Comparison of ENCODE assay signal across 8 mouse cellular contexts in genomic region chr4:123748726-123749415, GRCm38 (mm10). TPM values are rescaled to one million over a fixed set of nuclear protein-coding genes. Genes with fewer than 3 reads are reported as not detected.
DNase-seq lines count a peak whose midpoint lies in the region; ATAC-seq lines count a peak whose summit lies in the region.

No protein-coding gene starts in this region.

- H3K9me3 ChIP-seq in kidney, embryonic 14.5 days (ENCODE audit: control insufficient read depth, low read length) = no peaks in the 10 kb centered on the region
- H3K9me3 ChIP-seq in hindbrain, embryonic 10.5 days = no peaks in the 10 kb centered on the region
- no peaks in the 10 kb centered on the region for H3K9me3 ChIP-seq in midbrain, embryonic 13.5 days

- H3K27me3 ChIP-seq in kidney, embryonic 14.5 days (ENCODE audit: control insufficient read depth, insufficient read depth, low read length) = no peaks in the 10 kb centered on the region; the same call in 1 of the 2 replicates
- no peaks in the 10 kb centered on the region for H3K27me3 ChIP-seq in hindbrain, embryonic 10.5 days (ENCODE audit: insufficient read depth, poor library complexity, severe bottlenecking)
- 0 out of 2 replicates have a peak, but pooled peaks cover 3% of the 10 kb centered on the region for H3K27me3 ChIP-seq in midbrain, embryonic 13.5 days

- no peak for DNase-seq in kidney, postnatal 4 days
- DNase-seq in MEL-GATA-1-ER (ENCODE audit: extremely low read depth, low read depth) = peak; percentile 22
- no peak for DNase-seq in hindbrain, embryonic 10.5 days (ENCODE audit: low spot score)
- no peak for DNase-seq in layer of hippocampus, postnatal 36 days
- no peak for DNase-seq in gastrocnemius, postnatal 14 days
- no peak for DNase-seq in adrenal gland, postnatal 4 days (ENCODE audit: low spot score in 2 of 2)

- no peak overlapping the region for H3K27ac ChIP-seq in kidney, embryonic 14.5 days (ENCODE audit: low read depth, low read length)
- peak overlapping the region; percentile 92 for H3K27ac ChIP-seq in hindbrain, embryonic 10.5 days
- peak overlapping the region; percentile 95 for H3K27ac ChIP-seq in midbrain, embryonic 13.5 days

- ATAC-seq in kidney, embryonic 14.5 days (ENCODE audit: low FRiP score, low TSS enrichment) = no peak
- ATAC-seq in midbrain, embryonic 13.5 days = no peak

- no peaks in the 10 kb centered on the region for H3K36me3 ChIP-seq in kidney, embryonic 14.5 days (ENCODE audit: control insufficient read depth, insufficient read depth, low read length)
- 0 out of 2 replicates have a peak, but pooled peaks cover 5% of the 10 kb centered on the region for H3K36me3 ChIP-seq in hindbrain, embryonic 10.5 days
- no peaks in the 10 kb centered on the region for H3K36me3 ChIP-seq in midbrain, embryonic 13.5 days

- peak overlapping the region; percentile 85; the same call in 1 of the 2 replicates for H3K9ac ChIP-seq in kidney, embryonic 14.5 days (ENCODE audit: low read depth, low read length)
- H3K9ac ChIP-seq in midbrain, embryonic 13.5 days (replicated peaks) = peak overlapping the region; percentile 93

- peak overlapping the region; percentile 86 for H3K4me2 ChIP-seq in kidney, embryonic 14.5 days (replicated peaks; ENCODE audit: low read depth, low read length)
- H3K4me2 ChIP-seq in midbrain, embryonic 13.5 days (replicated peaks) = peak overlapping the region; percentile 75

- intact Hi-C loops in gastrocnemius, postnatal 14 days (cut with DNase I; ENCODE audit: low total_unique reads) = no loop called here

- 11% methylated on average over 10 of the region's 10 CpGs for WGBS in kidney, embryonic 14.5 days
- 25% methylated on average over 10 of the region's 10 CpGs for whole genome bisulfite sequencing in hindbrain, embryonic 10.5 days
- WGBS in midbrain, embryonic 13.5 days = 13% methylated on average over 10 of the region's 10 CpGs

- peak overlapping the region; percentile 99 for H3K4me3 ChIP-seq in kidney, embryonic 14.5 days (ENCODE audit: low read length)
- peak overlapping the region; percentile 96 for H3K4me3 ChIP-seq in hindbrain, embryonic 10.5 days
- peak overlapping the region; percentile 99 for H3K4me3 ChIP-seq in midbrain, embryonic 13.5 days (replicated peaks)

- H3K4me1 ChIP-seq in kidney, embryonic 14.5 days (ENCODE audit: control insufficient read depth, insufficient read depth, low read length) = peaks cover 6% of the 10 kb centered on the region
- H3K4me1 ChIP-seq in hindbrain, embryonic 10.5 days (replicated peaks) = peaks cover 26% of the 10 kb centered on the region
- peaks cover 37% of the 10 kb centered on the region for H3K4me1 ChIP-seq in midbrain, embryonic 13.5 days (replicated peaks)

RNA-seq across cellular contexts. Expression of gene Akirin1, which starts 1.3 kb away (rescaled TPM):
- polyA plus RNA-seq in kidney, embryonic 14.5 days (2014; fragmentation: Nextera tagmentation; extraction: Ambion mirVana) = 48.9 and 56.6 TPM in 2 replicates
- polyA plus RNA-seq in hindbrain, embryonic 10.5 days (2016; fragmentation: Nextera tagmentation; extraction: Ambion mirVana) = 66.7 and 78.6 TPM in 2 replicates
- 91.2 and 93.4 TPM in 2 replicates for polyA plus RNA-seq in midbrain, embryonic 13.5 days (2015; fragmentation: Nextera tagmentation; extraction: Ambion mirVana)
- 10 to 100 TPM; 56.8 to 65.2 TPM for total RNA-seq in layer of hippocampus, postnatal 36 days (2021)
- 10 to 100 TPM; 18.2 to 18.9 TPM for total RNA-seq in gastrocnemius, postnatal 14 days (2021)
- total RNA-seq in adrenal gland, postnatal 4 days (2021) = 10 to 100 TPM; 47.0 to 53.5 TPM

RNA-seq across cellular contexts. Expression of gene Ndufs5, which starts 30.9 kb away (rescaled TPM):
- 321 and 417 TPM in 2 replicates for polyA plus RNA-seq in kidney, embryonic 14.5 days (2014; fragmentation: Nextera tagmentation; extraction: Ambion mirVana)
- polyA plus RNA-seq in hindbrain, embryonic 10.5 days (2016; fragmentation: Nextera tagmentation; extraction: Ambion mirVana) = 349 and 378 TPM in 2 replicates
- polyA plus RNA-seq in midbrain, embryonic 13.5 days (2015; fragmentation: Nextera tagmentation; extraction: Ambion mirVana) = 394 TPM in 2 replicates
- total RNA-seq in layer of hippocampus, postnatal 36 days (2021) = 100 to 1,000 TPM; 180 to 196 TPM
- total RNA-seq in gastrocnemius, postnatal 14 days (2021) = 100 to 1,000 TPM; 256 to 285 TPM
- total RNA-seq in adrenal gland, postnatal 4 days (2021) = 100 to 1,000 TPM; 170 to 195 TPM

RNA-seq across cellular contexts. Expression of gene Rhbdl2, which starts 38.8 kb away (rescaled TPM):
- polyA plus RNA-seq in kidney, embryonic 14.5 days (2014; fragmentation: Nextera tagmentation; extraction: Ambion mirVana) = 3.8 TPM in 2 replicates
- 0.25 and 0.38 TPM in 2 replicates for polyA plus RNA-seq in hindbrain, embryonic 10.5 days (2016; fragmentation: Nextera tagmentation; extraction: Ambion mirVana)
- 1.4 and 1.5 TPM in 2 replicates for polyA plus RNA-seq in midbrain, embryonic 13.5 days (2015; fragmentation: Nextera tagmentation; extraction: Ambion mirVana)
- total RNA-seq in layer of hippocampus, postnatal 36 days (2021) = 1 to 10 TPM in 1 of 2 experiments, under 1 TPM in 1; 0.72 to 1.1 TPM
- total RNA-seq in gastrocnemius, postnatal 14 days (2021) = under 1 TPM; 0.21 to 0.33 TPM
- 1 to 10 TPM; 2.3 to 3.2 TPM for total RNA-seq in adrenal gland, postnatal 4 days (2021)
